Mouse (Mus musculus): ENCODE measurements around the gene Ccdc85a. TPM values are rescaled to one million over a fixed set of nuclear protein-coding genes. Genes with fewer than 3 reads are reported as not detected.
"Not testable (repeated sequence)": the region's sequence is repeated elsewhere in the genome, so short reads cannot be mapped to it uniquely, and the experiment has no call there.

Ccdc85a gene
- polyA plus RNA-seq, 1 experiment from 2014 or later, result 2.0 TPM

GRCm38 (mm10) chr11:28477088-28477487 is 107.0 kb downstream of the Ccdc85a start:
- Histone ChIP-seq H3K36me3 (ENCODE audit: control insufficient read depth, insufficient read depth, low read length) (no peaks in the 10 kb centered on the region), H3K27ac (ENCODE audit: low read depth, low read length) (no peak overlapping the region), H3K27me3 (ENCODE audit: control insufficient read depth, insufficient read depth, low read length) (no peaks in the 10 kb centered on the region), H3K9me3 (ENCODE audit: control insufficient read depth, low read length) (no peaks in the 10 kb centered on the region), H3K4me2 (replicated peaks; ENCODE audit: low read depth, low read length) (no peak overlapping the region), H3K4me1 (ENCODE audit: control insufficient read depth, insufficient read depth, low read length) (no peaks in the 10 kb centered on the region), H3K4me3 (ENCODE audit: low read length) (no peak overlapping the region), H3K9ac (ENCODE audit: low read depth, low read length) (no peak overlapping the region)
- WGBS, result 87% methylated on average over 1 of the region's 1 CpGs
- ATAC-seq (ENCODE audit: low FRiP score, low TSS enrichment), result no peak

GRCm38 (mm10) chr11:28465726-28466125 is 118.4 kb downstream of the Ccdc85a start:
- no peak overlapping the region for H3K9ac ChIP-seq (ENCODE audit: low read depth, low read length)
- H3K27ac ChIP-seq (ENCODE audit: low read depth, low read length), result no peak overlapping the region
- H3K4me2 ChIP-seq (replicated peaks; ENCODE audit: low read depth, low read length), result no peak overlapping the region
- H3K27me3 ChIP-seq (ENCODE audit: control insufficient read depth, insufficient read depth, low read length), result no peaks in the 10 kb centered on the region
- H3K36me3 ChIP-seq (ENCODE audit: control insufficient read depth, insufficient read depth, low read length), result no peaks in the 10 kb centered on the region
- no peak overlapping the region for H3K4me3 ChIP-seq (ENCODE audit: low read length)
- H3K4me1 ChIP-seq (ENCODE audit: control insufficient read depth, insufficient read depth, low read length), result no peaks in the 10 kb centered on the region
- no peaks in the 10 kb centered on the region for H3K9me3 ChIP-seq (ENCODE audit: control insufficient read depth, low read length)
- ATAC-seq (ENCODE audit: low FRiP score, low TSS enrichment), result no peak

GRCm38 (mm10) chr11:28464926-28465325 is 119.2 kb downstream of the Ccdc85a start:
- ATAC-seq (ENCODE audit: low FRiP score, low TSS enrichment), result no peak
- no peak overlapping the region for H3K9ac ChIP-seq (ENCODE audit: low read depth, low read length)
- H3K9me3 ChIP-seq (ENCODE audit: control insufficient read depth, low read length), result no peaks in the 10 kb centered on the region
- no peaks in the 10 kb centered on the region for H3K4me1 ChIP-seq (ENCODE audit: control insufficient read depth, insufficient read depth, low read length)
- no peak overlapping the region for H3K4me2 ChIP-seq (replicated peaks; ENCODE audit: low read depth, low read length)
- H3K4me3 ChIP-seq (ENCODE audit: low read length), result no peak overlapping the region
- no peaks in the 10 kb centered on the region for H3K36me3 ChIP-seq (ENCODE audit: control insufficient read depth, insufficient read depth, low read length)
- no peak overlapping the region for H3K27ac ChIP-seq (ENCODE audit: low read depth, low read length)
- WGBS, result 72% methylated on average over 1 of the region's 1 CpGs
- no peaks in the 10 kb centered on the region for H3K27me3 ChIP-seq (ENCODE audit: control insufficient read depth, insufficient read depth, low read length)

GRCm38 (mm10) chr11:28459165-28459564 is 125.0 kb downstream of the Ccdc85a start:
- no peak overlapping the region for H3K27ac ChIP-seq (ENCODE audit: low read depth, low read length)
- H3K9ac ChIP-seq (ENCODE audit: low read depth, low read length), result no peak overlapping the region
- ATAC-seq (ENCODE audit: low FRiP score, low TSS enrichment), result no peak
- no peaks in the 10 kb centered on the region for H3K36me3 ChIP-seq (ENCODE audit: control insufficient read depth, insufficient read depth, low read length)
- 93% methylated on average over 1 of the region's 1 CpGs for WGBS
- H3K4me3 ChIP-seq (ENCODE audit: low read length), result no peak overlapping the region
- H3K4me1 ChIP-seq (ENCODE audit: control insufficient read depth, insufficient read depth, low read length), result no peaks in the 10 kb centered on the region
- no peaks in the 10 kb centered on the region for H3K27me3 ChIP-seq (ENCODE audit: control insufficient read depth, insufficient read depth, low read length)
- no peak overlapping the region for H3K4me2 ChIP-seq (replicated peaks; ENCODE audit: low read depth, low read length)
- no peaks in the 10 kb centered on the region for H3K9me3 ChIP-seq (ENCODE audit: control insufficient read depth, low read length)

- Histone ChIP-seq H3K36me3 (ENCODE audit: control insufficient read depth, insufficient read depth, low read length) (no peaks in the 10 kb centered on the region), H3K9ac (ENCODE audit: low read depth, low read length) (no peak overlapping the region), H3K4me1 (ENCODE audit: control insufficient read depth, insufficient read depth, low read length) (no peaks in the 10 kb centered on the region), H3K9me3 (ENCODE audit: control insufficient read depth, low read length) (no peaks in the 10 kb centered on the region), H3K27ac (ENCODE audit: low read depth, low read length) (no peak overlapping the region), H3K4me2 (replicated peaks; ENCODE audit: low read depth, low read length) (no peak overlapping the region), H3K4me3 (ENCODE audit: low read length) (no peak overlapping the region), H3K27me3 (ENCODE audit: control insufficient read depth, insufficient read depth, low read length) (no peaks in the 10 kb centered on the region)
- no peak for ATAC-seq (ENCODE audit: low FRiP score, low TSS enrichment)
Observed at GRCm38 (mm10) chr11:28439877-28440276, 144.2 kb downstream of the Ccdc85a start.

GRCm38 (mm10) chr11:28422451-28423231 is 161.5 kb downstream of the Ccdc85a start:
- no peaks in the 10 kb centered on the region for H3K4me1 ChIP-seq (ENCODE audit: control insufficient read depth, insufficient read depth, low read length)
- no peaks in the 10 kb centered on the region for H3K27me3 ChIP-seq (ENCODE audit: control insufficient read depth, insufficient read depth, low read length)
- H3K9me3 ChIP-seq (ENCODE audit: control insufficient read depth, low read length), result no peaks in the 10 kb centered on the region
- no peak for ATAC-seq (ENCODE audit: low FRiP score, low TSS enrichment)
- no peak overlapping the region for H3K4me3 ChIP-seq (ENCODE audit: low read length)
- H3K9ac ChIP-seq (ENCODE audit: low read depth, low read length), result no peak overlapping the region
- H3K27ac ChIP-seq (ENCODE audit: low read depth, low read length), result no peak overlapping the region
- no peaks in the 10 kb centered on the region for H3K36me3 ChIP-seq (ENCODE audit: control insufficient read depth, insufficient read depth, low read length)
- WGBS, result 78% methylated on average over 2 of the region's 2 CpGs
- no peak overlapping the region for H3K4me2 ChIP-seq (replicated peaks; ENCODE audit: low read depth, low read length)

GRCm38 (mm10) chr11:28415841-28416240 is 168.3 kb downstream of the Ccdc85a start:
- no peak for ATAC-seq (ENCODE audit: low FRiP score, low TSS enrichment)

GRCm38 (mm10) chr11:28409880-28410279 is 174.2 kb downstream of the Ccdc85a start:
- not testable (repeated sequence) for ATAC-seq (ENCODE audit: low FRiP score, low TSS enrichment); H3K4me1 ChIP-seq (ENCODE audit: control insufficient read depth, insufficient read depth, low read length); H3K4me3 ChIP-seq (ENCODE audit: low read length); H3K27me3 ChIP-seq (ENCODE audit: control insufficient read depth, insufficient read depth, low read length); H3K4me2 ChIP-seq (replicated peaks; ENCODE audit: low read depth, low read length); H3K9me3 ChIP-seq (ENCODE audit: control insufficient read depth, low read length); H3K9ac ChIP-seq (ENCODE audit: low read depth, low read length); H3K27ac ChIP-seq (ENCODE audit: low read depth, low read length); H3K36me3 ChIP-seq (ENCODE audit: control insufficient read depth, insufficient read depth, low read length)
- 89% methylated on average over 2 of the region's 2 CpGs for WGBS

More at GRCm38 (mm10) chr11:28415841-28416240, 168.3 kb downstream of the Ccdc85a start:
- Histone ChIP-seq H3K9ac (ENCODE audit: low read depth, low read length) (no peak overlapping the region), H3K27ac (ENCODE audit: low read depth, low read length) (no peak overlapping the region), H3K9me3 (ENCODE audit: control insufficient read depth, low read length) (no peaks in the 10 kb centered on the region), H3K27me3 (ENCODE audit: control insufficient read depth, insufficient read depth, low read length) (no peaks in the 10 kb centered on the region), H3K4me3 (ENCODE audit: low read length) (no peak overlapping the region), H3K36me3 (ENCODE audit: control insufficient read depth, insufficient read depth, low read length) (no peaks in the 10 kb centered on the region), H3K4me2 (replicated peaks; ENCODE audit: low read depth, low read length) (no peak overlapping the region), H3K4me1 (ENCODE audit: control insufficient read depth, insufficient read depth, low read length) (no peaks in the 10 kb centered on the region)
- 67% methylated on average over 2 of the region's 2 CpGs for WGBS

- no peak overlapping the region for H3K4me3 ChIP-seq (ENCODE audit: low read length)
- no peaks in the 10 kb centered on the region for H3K36me3 ChIP-seq (ENCODE audit: control insufficient read depth, insufficient read depth, low read length)
- no peak overlapping the region for H3K27ac ChIP-seq (ENCODE audit: low read depth, low read length)
- H3K27me3 ChIP-seq (ENCODE audit: control insufficient read depth, insufficient read depth, low read length), result no peaks in the 10 kb centered on the region
- H3K9ac ChIP-seq (ENCODE audit: low read depth, low read length), result no peak overlapping the region
- ATAC-seq (ENCODE audit: low FRiP score, low TSS enrichment), result no peak
- 17% methylated on average over 1 of the region's 1 CpGs for WGBS
- H3K9me3 ChIP-seq (ENCODE audit: control insufficient read depth, low read length), result no peaks in the 10 kb centered on the region
- H3K4me1 ChIP-seq (ENCODE audit: control insufficient read depth, insufficient read depth, low read length), result no peaks in the 10 kb centered on the region
- H3K4me2 ChIP-seq (replicated peaks; ENCODE audit: low read depth, low read length), result no peak overlapping the region
Observed at GRCm38 (mm10) chr11:28397166-28397565, 187.0 kb downstream of the Ccdc85a start.
